In genomic region chr11:116077446-116078204, GRCm38 (mm10) we compare ENCODE assay signal across 8 mouse cellular contexts. TPM values are rescaled to one million over a fixed set of nuclear protein-coding genes. Genes with fewer than 3 reads are reported as not detected.
A peak's percentile ranks its signal among the peaks of the same experiment; 100 is the strongest.
DNase-seq lines count a peak whose midpoint lies in the region; ATAC-seq and TF ChIP-seq lines count a peak whose summit lies in the region.

Gene Unc13d (minus strand): TSS chr11:116077961.

- TF ChIP-seq POLR2A in heart, adult 2 months (IDR thresholded peaks at IDR 0.05; ENCODE audit: insufficient read depth, low read depth, low read length), result no peak

- ATAC-seq in heart, embryonic 15.5 days (replicated peaks; ENCODE audit: insufficient number of reproducible peaks, insufficient read depth, low FRiP score, low read depth), result peak; percentile 43; the same call in 1 of the 2 replicates
- peak; percentile 89 for ATAC-seq in liver, embryonic 15.5 days (ENCODE audit: insufficient read depth)

- H3K27me3 ChIP-seq in heart, adult 2 months (ENCODE audit: control insufficient read depth, insufficient read depth, low read length), result no peaks in the 10 kb centered on the region
- H3K27me3 ChIP-seq in heart, embryonic 15.5 days, result no peaks in the 10 kb centered on the region
- no peaks in the 10 kb centered on the region for H3K27me3 ChIP-seq in liver, embryonic 15.5 days

- H3K4me1 ChIP-seq in heart, adult 2 months (ENCODE audit: control insufficient read depth, insufficient read depth, low read length), result no peaks in the 10 kb centered on the region
- H3K4me1 ChIP-seq in heart, embryonic 15.5 days (replicated peaks), result peaks cover 34% of the 10 kb centered on the region
- peaks cover 85% of the 10 kb centered on the region for H3K4me1 ChIP-seq in liver, embryonic 15.5 days (replicated peaks)

- peak within 1 kb of the TSS; percentile 50 for H3K4me2 ChIP-seq in heart, embryonic 15.5 days
- H3K4me2 ChIP-seq in liver, embryonic 15.5 days, result peak within 1 kb of the TSS; percentile 88

- H3K9me3 ChIP-seq in heart, embryonic 15.5 days (replicated peaks), result no peaks in the 10 kb centered on the region
- no peaks in the 10 kb centered on the region for H3K9me3 ChIP-seq in liver, embryonic 15.5 days (replicated peaks)

- no peak within 1 kb of the TSS for H3K4me3 ChIP-seq in heart, adult 2 months
- peak within 1 kb of the TSS; percentile 25 for H3K4me3 ChIP-seq in heart, embryonic 15.5 days
- peak within 1 kb of the TSS; percentile 68 for H3K4me3 ChIP-seq in liver, embryonic 15.5 days (replicated peaks)

- TF ChIP-seq EP300 in heart, adult 2 months (IDR thresholded peaks at IDR 0.05; ENCODE audit: insufficient read depth, low read depth, low read length), result no peak

- peak; percentile 31 for TF ChIP-seq CTCF in heart, adult 2 months (IDR thresholded peaks at IDR 0.05)

- no peak within 1 kb of the TSS for H3K27ac ChIP-seq in heart, adult 2 months
- peak within 1 kb of the TSS; percentile 49 for H3K27ac ChIP-seq in heart, embryonic 15.5 days
- H3K27ac ChIP-seq in liver, embryonic 15.5 days (replicated peaks), result peak within 1 kb of the TSS; percentile 96

- H3K79me2 ChIP-seq in heart, adult 2 months (replicated peaks; ENCODE audit: control insufficient read depth, insufficient read depth, low read length), result no peaks in the 10 kb centered on the region

- WGBS in heart, adult 2 months, result 48% methylated on average over 22 of the region's 22 CpGs
- 57% methylated on average over 22 of the region's 22 CpGs for WGBS in heart, embryonic 15.5 days
- WGBS in liver, embryonic 15.5 days (ENCODE audit: insufficient replicate concordance), result 14% methylated on average over 22 of the region's 22 CpGs

- DNase-seq in heart, adult 2 months, result peak; percentile 47 to 72
- DNase-seq in heart, adult 8-10 months (ENCODE audit: low spot score), result no peak
- peak; percentile 78 for DNase-seq in c-Kit-positive CD71-positive TER-119-negative erythroid progenitor cells, embryonic 14.5 days (ENCODE audit: low read depth)
- peak; percentile 73 to 79 for DNase-seq in natural killer cell, adult 2 months (ENCODE audit: low spot score in 2 of 2)
- no peak for DNase-seq in ovary, adult 18-20 months (ENCODE audit: low spot score)
- DNase-seq in left cerebral cortex, adult 9 months (ENCODE audit: low spot score in 2 of 2), result no peak

- intact Hi-C loops in heart, adult 2 months (cut with DNase I), result no loop called here

- H3K9ac ChIP-seq in heart, adult 2 months (ENCODE audit: low read depth, low read length), result peak within 1 kb of the TSS; percentile 44
- H3K9ac ChIP-seq in heart, embryonic 15.5 days, result 0 out of 2 replicates have a peak within 1 kb of the TSS, but pooled peaks have one; percentile 19
- peak within 1 kb of the TSS; percentile 85 for H3K9ac ChIP-seq in liver, embryonic 15.5 days

- no peaks in the 10 kb centered on the region for H3K36me3 ChIP-seq in heart, adult 2 months (ENCODE audit: control insufficient read depth, insufficient read depth, low read length)
- H3K36me3 ChIP-seq in heart, embryonic 15.5 days, result peaks cover 33% of the 10 kb centered on the region
- peaks cover 50% of the 10 kb centered on the region for H3K36me3 ChIP-seq in liver, embryonic 15.5 days (replicated peaks)

RNA-seq across cellular contexts. Expression of gene Unc13d, which starts in this region (rescaled TPM):
- 1 to 10 TPM in 1 of 2 experiments, under 1 TPM in 1; 0.55 to 1.5 TPM for total RNA-seq in heart, adult 2 months (2021)
- polyA plus RNA-seq in heart, adult 2 months (2012; rRNA removed), result 1.1 and 1.7 TPM in 2 replicates
- total RNA-seq in heart, adult 8-10 months (2022), result 1 to 10 TPM in 2 of 4 experiments, under 1 TPM in 2; 0.41 to 1.4 (median 0.83) TPM
- 1.0 and 3.9 TPM in 2 replicates for polyA plus RNA-seq in heart, embryonic 15.5 days (2015; fragmentation: Nextera tagmentation; extraction: Ambion mirVana)
- 21.4 and 23.3 TPM in 2 replicates for polyA plus RNA-seq in liver, embryonic 15.5 days (2015; fragmentation: Nextera tagmentation; extraction: Ambion mirVana)

Comparison
In these comparisons a context has a peak if more than half of its experiments do, and no peak if none do; other contexts are left out.
1. DNase-seq: peak in heart, adult 2 months (2 of 2), c-Kit-positive CD71-positive TER-119-negative erythroid progenitor cells, embryonic 14.5 days (single experiment) and natural killer cell, adult 2 months (2 of 2); none in heart, adult 8-10 months (single experiment), ovary, adult 18-20 months (single experiment) and left cerebral cortex, adult 9 months (0 of 2).
2. H3K9ac ChIP-seq: peak in every context shown above with its lines; median percentile 85 in liver, embryonic 15.5 days; 44 in heart, adult 2 months; 19 in heart, embryonic 15.5 days.